Mouse (Mus musculus): Measurements from ENCODE around the gene Zfp992.
"Not testable (repeated sequence)": the region's sequence is repeated elsewhere in the genome, so short reads cannot be mapped to it uniquely, and the experiment has no call there.

DNA sequence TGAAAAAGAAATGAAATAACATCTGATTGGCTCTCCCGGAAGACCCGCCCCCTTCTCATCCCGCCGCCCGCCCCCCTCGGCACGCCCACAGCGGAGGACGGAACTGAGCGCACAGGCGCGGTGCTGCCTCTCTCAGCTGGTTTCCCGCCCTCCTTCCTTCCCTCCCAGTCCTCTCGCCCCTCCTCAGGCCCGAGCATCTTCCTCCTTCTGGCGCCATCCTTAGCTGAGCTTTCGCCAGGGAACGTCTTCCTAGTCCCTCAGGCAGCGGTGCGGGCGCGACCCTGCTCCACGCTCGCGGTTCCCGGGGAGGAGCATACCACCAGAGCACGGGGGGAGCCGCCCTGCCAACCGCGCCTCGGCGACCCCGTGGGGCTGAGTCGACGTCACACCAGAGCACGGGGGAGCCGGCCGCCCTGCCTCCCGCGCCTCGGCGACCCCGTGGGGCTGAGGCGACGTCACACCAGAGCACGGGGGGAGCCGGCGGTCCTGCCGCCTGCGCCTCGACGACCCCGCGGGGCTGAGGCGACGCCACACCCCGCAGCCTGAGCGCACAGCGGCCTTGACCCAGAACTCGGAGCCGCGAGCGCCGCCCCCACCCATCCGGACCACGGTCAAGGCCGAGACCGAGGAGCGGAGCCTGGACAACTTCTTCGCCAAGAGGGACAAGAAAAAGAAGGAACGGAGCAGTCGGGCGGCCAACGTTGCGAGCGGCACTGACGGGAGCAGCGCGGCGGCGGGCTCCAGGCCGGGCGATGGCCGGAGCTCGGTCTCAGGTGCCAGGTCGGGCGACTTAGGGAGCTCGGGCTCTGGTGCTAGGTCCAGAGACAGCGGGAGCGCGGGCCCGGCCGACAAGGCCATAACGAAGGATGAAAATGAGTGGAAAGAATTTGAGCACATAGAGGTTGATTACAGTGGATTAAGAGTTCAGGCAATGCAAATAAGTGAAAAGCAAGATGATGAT, 26.2 kb downstream of the Zfp992 start:
- not testable (repeated sequence) for TF ChIP-seq GATA1 (IDR thresholded peaks at IDR 0.05; ENCODE audit: borderline replicate concordance, low read length); FLI1 (IDR thresholded peaks at IDR 0.05; ENCODE audit: low read length)

Measured in megakaryocyte, embryonic 14.5 days (primary cell).